Mouse (Mus musculus): ENCODE results near the gene Gm42517. TPM values are rescaled to one million over a fixed set of nuclear protein-coding genes. Genes with fewer than 3 reads are reported as not detected.

The Gm42517 gene
- polyA plus RNA-seq, 3 experiments from 2014 or later: not detected

DNA sequence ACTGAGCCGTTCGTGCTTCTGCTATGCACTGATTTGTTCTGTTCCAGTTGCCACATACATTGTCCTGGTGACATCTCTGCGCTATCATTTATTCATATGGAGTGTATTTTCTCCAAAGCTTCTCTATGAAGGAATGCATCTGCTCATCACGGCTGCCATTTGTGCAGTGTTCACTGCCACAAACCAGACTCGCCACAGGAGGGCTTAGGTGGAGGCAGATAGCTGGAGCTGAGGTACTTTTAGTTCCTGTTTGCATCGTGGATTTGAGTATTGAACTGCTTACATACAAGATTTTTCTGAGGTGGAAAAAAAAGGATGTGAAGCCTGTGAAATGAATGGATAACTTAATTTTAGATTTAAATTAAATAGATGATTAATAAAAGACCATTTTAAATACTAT lies 19.9 kb downstream of the Gm42517 start:
- no peak for ATAC-seq

DNA sequence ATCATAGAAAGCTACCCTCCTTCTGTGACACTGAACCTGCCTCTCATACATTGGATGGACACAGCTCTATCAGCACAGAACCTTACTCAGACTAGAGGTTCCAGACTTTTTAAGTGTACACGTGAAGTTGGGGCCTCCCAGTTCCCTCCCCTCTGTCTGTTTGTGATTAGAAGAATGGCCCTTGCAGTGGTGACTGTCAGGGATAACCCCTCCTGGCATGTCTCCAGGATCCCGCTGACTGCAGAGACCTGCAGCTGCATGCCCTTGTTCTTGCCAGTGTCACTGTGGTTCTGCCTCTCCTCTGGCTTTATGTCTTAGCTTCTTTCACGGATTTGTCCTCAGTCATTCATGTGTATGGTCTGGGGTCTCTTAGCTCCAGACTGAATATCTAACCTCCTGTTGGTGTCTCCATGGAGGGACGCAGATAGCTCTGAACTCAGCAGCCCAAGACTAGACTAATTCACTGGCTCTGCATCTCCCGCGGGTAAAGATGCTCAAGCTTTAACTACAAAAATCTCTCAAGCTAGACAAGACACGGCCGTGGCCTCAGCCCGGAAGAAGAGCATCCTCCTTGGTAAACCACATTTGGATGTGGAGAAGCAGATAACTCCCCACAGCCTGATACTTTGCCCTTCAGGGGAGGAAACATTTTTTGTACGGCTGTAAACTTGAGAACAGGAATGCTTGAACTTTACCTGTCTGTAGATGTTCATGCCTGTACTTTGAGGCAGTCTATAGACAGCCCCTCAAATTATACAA lies 22.2 kb downstream of the Gm42517 start:
- no peak for ATAC-seq

DNA sequence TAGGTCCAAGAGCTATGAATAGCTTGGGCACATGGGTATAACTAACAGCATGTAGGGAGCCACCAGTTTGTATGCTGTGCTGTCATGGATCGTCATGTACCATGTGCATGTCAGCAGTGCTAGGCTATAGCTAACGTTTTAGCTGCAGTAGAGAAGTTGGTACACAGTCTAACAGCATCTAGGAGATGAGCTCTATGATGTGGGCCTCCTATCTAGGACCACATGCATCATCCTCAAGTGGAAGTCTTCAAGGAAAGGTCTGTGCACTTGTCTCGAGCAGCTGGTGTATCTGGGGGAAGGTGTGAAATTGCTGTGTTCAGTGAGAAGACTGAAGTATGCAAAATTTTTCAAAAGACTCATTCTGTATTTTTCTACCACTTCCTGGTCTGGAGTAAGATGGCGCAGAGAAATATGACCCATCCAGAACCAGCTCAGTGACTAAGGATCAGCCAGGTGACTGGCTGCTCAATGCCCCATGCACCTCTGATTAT lies 24.0 kb downstream of the Gm42517 start:
- ATAC-seq: no peak

DNA sequence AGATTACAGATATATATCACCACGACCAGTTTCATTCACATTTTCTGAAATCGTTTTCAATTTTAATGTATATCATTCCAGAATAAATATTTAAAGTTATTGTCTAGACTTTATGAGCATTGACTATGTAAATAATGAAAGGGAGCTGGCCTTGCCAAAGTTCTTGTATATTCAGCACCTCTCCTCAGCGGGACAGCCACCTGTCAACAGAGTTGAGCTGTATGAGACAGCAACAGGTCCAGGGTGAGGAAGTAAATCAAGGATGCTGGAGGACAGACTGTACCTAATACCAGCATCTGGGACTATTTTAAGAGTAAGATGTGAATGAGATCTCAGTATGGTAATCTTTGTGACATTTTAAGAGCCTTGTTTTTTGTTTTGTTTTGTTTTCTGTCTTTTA lies 29.7 kb downstream of the Gm42517 start:
- ATAC-seq: no peak

DNA sequence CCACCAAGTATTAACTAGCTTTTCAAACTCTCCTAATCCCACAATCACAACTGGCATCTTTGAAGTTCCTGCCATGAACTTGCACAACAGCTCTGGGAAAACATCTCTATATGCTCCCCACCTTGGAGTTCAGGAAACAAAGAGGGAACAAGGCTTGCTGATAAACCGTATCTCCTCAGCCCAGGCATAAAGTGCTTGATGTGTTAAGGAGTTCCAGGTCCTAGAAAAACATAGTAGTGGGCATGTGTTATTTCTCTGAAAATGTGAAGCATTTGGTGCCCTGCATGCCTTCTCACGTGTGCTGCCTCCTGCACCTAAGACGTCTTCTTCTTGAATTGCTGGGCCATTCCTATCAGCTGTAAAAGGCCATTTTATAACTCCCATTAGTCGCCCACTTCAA lies 30.3 kb downstream of the Gm42517 start:
- ATAC-seq: no peak

DNA sequence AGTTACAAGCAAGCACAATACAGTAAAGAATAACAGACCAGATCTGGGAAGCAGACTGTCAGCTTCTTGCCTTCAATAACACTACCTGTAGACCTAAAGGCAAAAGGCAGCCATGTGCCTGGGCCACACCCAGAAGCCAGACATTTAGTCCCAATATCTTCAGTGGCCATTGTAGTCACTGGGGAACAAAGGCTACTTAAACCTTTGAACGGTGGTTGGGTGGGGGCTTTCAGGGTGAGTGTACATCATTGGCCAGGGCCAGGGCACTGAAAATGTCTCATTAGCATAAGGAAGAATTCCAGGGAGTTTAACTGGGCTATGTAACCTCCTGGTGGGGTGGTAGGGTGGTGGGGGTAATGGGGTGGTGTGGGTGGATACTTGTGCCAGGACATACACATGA lies 36.7 kb downstream of the Gm42517 start:
- ATAC-seq: no peak

Other genes starting within 250 kb of the Gm42517 start
- 100 to 1,000 TPM in 2 of 3 experiments, 10 to 100 TPM in 1; 98.0 to 130 (median 103) TPM for gene Tmed5, start 235.3 kb downstream of the Gm42517 start, polyA plus RNA-seq (2017; shearing (Covaris generic))
- gene Ccdc18, start 235.0 kb downstream of the Gm42517 start, polyA plus RNA-seq (2017; shearing (Covaris generic)): 1 to 10 TPM; 2.1 to 9.0 (median 2.2) TPM
- gene Dr1, start 99.0 kb downstream of the Gm42517 start, polyA plus RNA-seq (2017; shearing (Covaris generic)): 10 to 100 TPM; 29.5 to 41.9 (median 33.2) TPM
- 1 to 10 TPM; 2.6 to 5.0 (median 4.6) TPM for gene Pigg, start 55.3 kb downstream of the Gm42517 start, polyA plus RNA-seq (2017; shearing (Covaris generic))
- 1 to 10 TPM; 1.2 to 1.4 (median 1.3) TPM for gene Pde6b, start 20.5 kb upstream of the Gm42517 start, polyA plus RNA-seq (2017; shearing (Covaris generic))
- gene Atp5k, start 66.5 kb upstream of the Gm42517 start, polyA plus RNA-seq (2017; shearing (Covaris generic)): 100 to 1,000 TPM; 180 to 317 (median 253) TPM
- not detected for gene Mfsd7a, start 81.0 kb upstream of the Gm42517 start, polyA plus RNA-seq (2017; shearing (Covaris generic))
- 1 to 10 TPM; 3.5 to 5.8 (median 4.9) TPM for gene Pcgf3, start 93.3 kb upstream of the Gm42517 start, polyA plus RNA-seq (2017; shearing (Covaris generic))
- gene Cplx1, start 182.1 kb upstream of the Gm42517 start, polyA plus RNA-seq (2017; shearing (Covaris generic)): not detected

Measured in inflammation-experienced regulatory T-cells, adult 6 months (primary cell).